Mouse (Mus musculus): ENCODE measurements at regions not wholly inside any gene's neighbourhood (a gene's known extent, or its start where the extent isn't known, plus 50 kb on each side); places are given as distances from the start of the nearest gene placed in this dataset.

- no peak for ATAC-seq (replicated peaks in 1 of 2; ENCODE audit: insufficient read depth in 1 of 2, low FRiP score in 2 of 2, low TSS enrichment in 1 of 2, low read depth in 1 of 2, poor library complexity in 2 of 2, severe bottlenecking in 2 of 2)
Observed at GRCm38 (mm10) chr11:114191661-114192060, 124.8 kb upstream of the Sdk2 start.

- peak; percentile 36 to 46; a peak in 1 of 4 replicates for ATAC-seq (replicated peaks in 1 of 2; ENCODE audit: insufficient read depth in 1 of 2, low FRiP score in 2 of 2, low TSS enrichment in 1 of 2, low read depth in 1 of 2, poor library complexity in 2 of 2, severe bottlenecking in 2 of 2)
Observed at GRCm38 (mm10) chr11:114184970-114185882, 118.4 kb upstream of the Sdk2 start.

GRCm38 (mm10) chr11:114184431-114184830 lies 117.6 kb upstream of the Sdk2 start:
- ATAC-seq (replicated peaks in 1 of 2; ENCODE audit: insufficient read depth in 1 of 2, low FRiP score in 2 of 2, low TSS enrichment in 1 of 2, low read depth in 1 of 2, poor library complexity in 2 of 2, severe bottlenecking in 2 of 2) = no peak

GRCm38 (mm10) chr11:114183231-114183630 lies 116.4 kb upstream of the Sdk2 start:
- no peak for ATAC-seq (replicated peaks in 1 of 2; ENCODE audit: insufficient read depth in 1 of 2, low FRiP score in 2 of 2, low TSS enrichment in 1 of 2, low read depth in 1 of 2, poor library complexity in 2 of 2, severe bottlenecking in 2 of 2)

GRCm38 (mm10) chr11:114178746-114179472 lies 112.1 kb upstream of the Sdk2 start:
- no peak for ATAC-seq (replicated peaks in 1 of 2; ENCODE audit: insufficient read depth in 1 of 2, low FRiP score in 2 of 2, low TSS enrichment in 1 of 2, low read depth in 1 of 2, poor library complexity in 2 of 2, severe bottlenecking in 2 of 2)

- no peak for ATAC-seq (replicated peaks in 1 of 2; ENCODE audit: insufficient read depth in 1 of 2, low FRiP score in 2 of 2, low TSS enrichment in 1 of 2, low read depth in 1 of 2, poor library complexity in 2 of 2, severe bottlenecking in 2 of 2)
Observed at GRCm38 (mm10) chr11:114177789-114178188, 110.9 kb upstream of the Sdk2 start.

GRCm38 (mm10) chr11:114177281-114177680 lies 110.4 kb upstream of the Sdk2 start:
- no peak for ATAC-seq (replicated peaks in 1 of 2; ENCODE audit: insufficient read depth in 1 of 2, low FRiP score in 2 of 2, low TSS enrichment in 1 of 2, low read depth in 1 of 2, poor library complexity in 2 of 2, severe bottlenecking in 2 of 2)

GRCm38 (mm10) chr11:114176671-114177212 lies 109.9 kb upstream of the Sdk2 start:
- ATAC-seq (replicated peaks in 1 of 2; ENCODE audit: insufficient read depth in 1 of 2, low FRiP score in 2 of 2, low TSS enrichment in 1 of 2, low read depth in 1 of 2, poor library complexity in 2 of 2, severe bottlenecking in 2 of 2) = no peak

GRCm38 (mm10) chr11:114175437-114176131 lies 108.7 kb upstream of the Sdk2 start:
- ATAC-seq (replicated peaks in 1 of 2; ENCODE audit: insufficient read depth in 1 of 2, low FRiP score in 2 of 2, low TSS enrichment in 1 of 2, low read depth in 1 of 2, poor library complexity in 2 of 2, severe bottlenecking in 2 of 2) = peak in 1 of 2 experiments; percentile 13; a peak in 1 of 4 replicates

- no peak for ATAC-seq (replicated peaks in 1 of 2; ENCODE audit: insufficient read depth in 1 of 2, low FRiP score in 2 of 2, low TSS enrichment in 1 of 2, low read depth in 1 of 2, poor library complexity in 2 of 2, severe bottlenecking in 2 of 2)
Observed at GRCm38 (mm10) chr11:114174871-114175270, 108.0 kb upstream of the Sdk2 start.

- no peak for ATAC-seq (replicated peaks in 1 of 2; ENCODE audit: insufficient read depth in 1 of 2, low FRiP score in 2 of 2, low TSS enrichment in 1 of 2, low read depth in 1 of 2, poor library complexity in 2 of 2, severe bottlenecking in 2 of 2)
Observed at GRCm38 (mm10) chr11:114168231-114168661, 101.4 kb upstream of the Sdk2 start.

- ATAC-seq (replicated peaks in 1 of 2; ENCODE audit: insufficient read depth in 1 of 2, low FRiP score in 2 of 2, low TSS enrichment in 1 of 2, low read depth in 1 of 2, poor library complexity in 2 of 2, severe bottlenecking in 2 of 2) = no peak
Observed at GRCm38 (mm10) chr11:114165656-114166362, 99.0 kb upstream of the Sdk2 start.

GRCm38 (mm10) chr11:114152716-114153115 lies 85.9 kb upstream of the Sdk2 start:
- no peak for ATAC-seq (replicated peaks in 1 of 2; ENCODE audit: insufficient read depth in 1 of 2, low FRiP score in 2 of 2, low TSS enrichment in 1 of 2, low read depth in 1 of 2, poor library complexity in 2 of 2, severe bottlenecking in 2 of 2)

GRCm38 (mm10) chr11:114146334-114146733 lies 79.5 kb upstream of the Sdk2 start:
- no peak for ATAC-seq (replicated peaks in 1 of 2; ENCODE audit: insufficient read depth in 1 of 2, low FRiP score in 2 of 2, low TSS enrichment in 1 of 2, low read depth in 1 of 2, poor library complexity in 2 of 2, severe bottlenecking in 2 of 2)

- no peak for ATAC-seq (replicated peaks in 1 of 2; ENCODE audit: insufficient read depth in 1 of 2, low FRiP score in 2 of 2, low TSS enrichment in 1 of 2, low read depth in 1 of 2, poor library complexity in 2 of 2, severe bottlenecking in 2 of 2)
Observed at GRCm38 (mm10) chr11:114129270-114129669, 62.4 kb upstream of the Sdk2 start.

- ATAC-seq (replicated peaks in 1 of 2; ENCODE audit: insufficient read depth in 1 of 2, low FRiP score in 2 of 2, low TSS enrichment in 1 of 2, low read depth in 1 of 2, poor library complexity in 2 of 2, severe bottlenecking in 2 of 2) = no peak
Observed at GRCm38 (mm10) chr11:114128841-114129240, 62.0 kb upstream of the Sdk2 start.

- ATAC-seq (replicated peaks in 1 of 2; ENCODE audit: insufficient read depth in 1 of 2, low FRiP score in 2 of 2, low TSS enrichment in 1 of 2, low read depth in 1 of 2, poor library complexity in 2 of 2, severe bottlenecking in 2 of 2) = no peak
Observed at GRCm38 (mm10) chr11:114127426-114127825, 60.6 kb upstream of the Sdk2 start.
